Mouse (Mus musculus): Measurements from ENCODE around the gene Gm12184.
"Not testable (repeated sequence)": the region's sequence is repeated elsewhere in the genome, so short reads cannot be mapped to it uniquely, and the experiment has no call there.

Gene Gm12184

DNA sequence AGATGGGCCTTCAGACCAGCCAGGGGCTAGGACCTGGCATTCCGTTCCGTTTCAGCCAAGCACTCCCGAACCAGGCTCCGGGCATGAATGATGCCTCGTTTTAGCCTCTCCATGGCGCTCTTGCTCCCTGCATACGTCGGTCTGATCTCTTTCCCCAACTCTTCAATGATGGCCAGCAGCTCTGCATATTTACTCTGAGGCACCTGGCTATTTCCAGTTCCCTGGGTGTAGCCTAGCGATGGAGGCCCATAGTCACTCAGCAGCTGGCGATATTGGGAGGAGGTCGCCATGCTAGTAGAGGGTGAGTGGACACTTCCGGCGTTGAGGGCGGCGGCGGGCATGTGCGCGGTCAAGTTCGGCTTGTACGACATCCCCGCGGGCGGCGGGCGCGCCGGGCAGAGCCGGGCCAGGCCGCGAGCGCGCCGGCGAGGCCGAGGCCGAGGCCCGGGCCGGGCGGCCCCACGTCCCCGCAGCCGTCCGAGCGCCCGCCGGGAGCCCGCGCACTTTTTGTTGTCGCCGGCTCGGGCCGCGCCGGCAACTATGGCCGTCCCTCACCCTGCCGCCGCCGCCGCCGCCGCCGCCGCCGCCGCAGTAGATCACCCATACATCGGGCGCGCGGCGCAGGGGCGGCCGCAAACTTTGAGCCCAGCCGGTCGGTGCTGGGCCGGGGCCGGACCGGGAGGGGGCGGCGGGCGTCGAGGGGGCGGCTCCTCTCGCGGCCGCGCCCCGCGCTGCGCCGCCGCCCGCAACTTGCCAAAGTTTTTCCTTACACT lies at the start of gene Gm12184, which contains the start of gene Trim7:
Gene Gm12184, minus strand, starts transcription at position 677 of the 773 bp plus-strand sequence.
Gene Trim7, plus strand, starts transcription at position 162 of the 773 bp plus-strand sequence.
- peak; percentile 26 for DNase-seq

DNA sequence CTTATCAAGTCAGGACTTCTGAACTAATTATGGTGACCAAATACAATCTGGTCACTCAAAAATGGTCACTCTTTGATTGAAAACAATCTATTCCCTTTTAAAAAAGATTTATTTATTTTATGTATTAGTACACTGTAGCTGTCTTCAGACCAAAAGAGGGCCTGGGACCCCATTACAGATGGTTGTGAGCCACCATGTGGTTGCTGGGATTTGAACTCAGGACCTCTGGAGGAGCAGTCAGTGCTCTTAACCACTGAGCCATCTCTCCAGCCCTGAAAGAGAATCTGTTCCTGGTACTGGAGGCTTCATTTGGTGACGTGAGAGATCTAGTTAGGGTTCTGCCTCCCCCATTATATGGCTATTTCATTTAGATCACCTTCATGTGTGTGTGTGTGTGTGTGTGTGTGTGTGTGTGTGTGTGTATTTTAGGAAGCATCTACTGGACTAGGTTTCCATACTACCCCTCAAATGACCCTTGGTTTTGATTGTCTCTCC lies 48.9 kb upstream of the Gm12184 start:
- not testable (repeated sequence) for DNase-seq

GRCm38 (mm10) chr11:48874465-48874864 lies 48.0 kb upstream of the Gm12184 start:
- peak; percentile 69 for DNase-seq

- DNase-seq = no peak
Observed at GRCm38 (mm10) chr11:48873591-48874290, 47.3 kb upstream of the Gm12184 start.

GRCm38 (mm10) chr11:48872695-48873300 lies 46.3 kb upstream of the Gm12184 start:
- no peak for DNase-seq

- DNase-seq = peak; percentile 48
Observed at GRCm38 (mm10) chr11:48871817-48872541, 45.5 kb upstream of the Gm12184 start.

GRCm38 (mm10) chr11:48871201-48871772 lies 44.8 kb upstream of the Gm12184 start, which contains the start of gene Irgm1:
TSS of gene Irgm1 (minus strand) at chr11:48871683.
- DNase-seq = peak; percentile 77

GRCm38 (mm10) chr11:48870781-48871180 lies 44.3 kb upstream of the Gm12184 start:
- no peak for DNase-seq

GRCm38 (mm10) chr11:48869380-48870110 lies 43.1 kb upstream of the Gm12184 start:
- peak; percentile 18 for DNase-seq

DNA sequence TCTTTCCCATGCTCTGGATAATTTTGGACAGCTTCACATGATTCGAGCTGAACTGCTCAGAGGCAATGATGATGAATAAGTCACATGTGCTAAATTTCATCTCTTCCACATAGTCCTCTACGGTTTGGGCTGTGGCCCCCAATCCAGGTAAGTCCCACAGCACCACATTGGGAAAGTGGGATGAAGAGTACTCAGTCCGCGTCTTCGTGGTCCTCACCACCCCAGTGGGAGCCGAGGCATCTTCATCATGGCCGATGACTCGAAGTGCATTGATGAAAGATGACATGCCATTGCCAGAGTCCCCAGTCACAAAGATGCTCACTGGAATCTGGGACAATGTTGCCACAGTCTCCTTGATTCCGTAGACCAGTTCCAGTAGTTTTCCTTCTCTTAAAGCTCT lies 40.0 kb upstream of the Gm12184 start:
- DNase-seq = no peak

GRCm38 (mm10) chr11:48863808-48864207 lies 37.4 kb upstream of the Gm12184 start:
- no peak for DNase-seq

DNA sequence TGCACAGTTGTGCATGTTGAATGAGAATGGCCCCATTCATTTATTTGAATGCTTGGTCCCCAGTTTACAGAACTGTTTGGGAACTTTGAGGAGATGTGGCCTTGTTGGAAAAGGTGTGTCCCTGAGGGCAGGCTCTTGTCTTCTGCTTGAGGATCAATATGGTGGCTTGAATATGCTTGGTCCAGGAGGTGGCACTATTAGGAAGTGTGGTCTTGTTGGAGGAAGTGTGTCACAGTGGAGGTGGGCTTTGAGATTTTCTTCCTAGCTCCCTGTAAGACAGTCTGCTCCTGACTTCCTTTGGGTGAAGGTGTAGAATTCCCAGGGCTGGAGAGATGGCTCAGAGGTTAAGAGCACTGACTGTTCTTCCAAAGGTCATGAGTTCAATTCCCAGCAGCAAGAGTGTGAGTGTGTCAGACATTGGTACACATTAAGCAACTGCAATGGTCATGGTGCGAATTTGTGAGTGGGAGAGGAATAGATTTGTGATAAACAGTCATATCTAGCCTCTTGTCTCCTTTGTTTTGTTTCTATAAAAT lies 36.4 kb upstream of the Gm12184 start:
- DNase-seq = no peak

DNA sequence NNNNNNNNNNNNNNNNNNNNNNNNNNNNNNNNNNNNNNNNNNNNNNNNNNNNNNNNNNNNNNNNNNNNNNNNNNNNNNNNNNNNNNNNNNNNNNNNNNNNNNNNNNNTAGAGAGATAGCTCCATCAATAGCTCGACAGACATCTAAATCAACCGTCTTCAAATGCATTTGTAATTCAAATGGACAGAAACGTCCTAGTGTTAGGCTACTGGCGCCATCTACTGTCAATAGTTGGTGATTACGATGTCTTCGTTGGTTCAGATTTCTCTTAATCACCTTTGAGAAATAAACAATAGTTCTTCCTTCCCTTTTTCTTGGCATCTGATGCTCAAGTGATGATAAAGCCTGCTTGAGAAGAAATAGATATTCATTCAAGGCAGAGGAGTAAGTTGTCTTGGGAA lies 32.6 kb upstream of the Gm12184 start:
- DNase-seq = peak; percentile 79

GRCm38 (mm10) chr11:48853474-48854180 lies 27.2 kb upstream of the Gm12184 start:
- peak; percentile 91 for DNase-seq

GRCm38 (mm10) chr11:48852624-48853473 lies 26.4 kb upstream of the Gm12184 start:
- DNase-seq = no peak

- no peak for DNase-seq
Observed at GRCm38 (mm10) chr11:48852190-48852589, 25.7 kb upstream of the Gm12184 start.

- DNase-seq = no peak
Observed at GRCm38 (mm10) chr11:48851270-48851995, 25.0 kb upstream of the Gm12184 start.

- no peak for DNase-seq
Observed at GRCm38 (mm10) chr11:48850240-48850639, 23.8 kb upstream of the Gm12184 start.

DNA sequence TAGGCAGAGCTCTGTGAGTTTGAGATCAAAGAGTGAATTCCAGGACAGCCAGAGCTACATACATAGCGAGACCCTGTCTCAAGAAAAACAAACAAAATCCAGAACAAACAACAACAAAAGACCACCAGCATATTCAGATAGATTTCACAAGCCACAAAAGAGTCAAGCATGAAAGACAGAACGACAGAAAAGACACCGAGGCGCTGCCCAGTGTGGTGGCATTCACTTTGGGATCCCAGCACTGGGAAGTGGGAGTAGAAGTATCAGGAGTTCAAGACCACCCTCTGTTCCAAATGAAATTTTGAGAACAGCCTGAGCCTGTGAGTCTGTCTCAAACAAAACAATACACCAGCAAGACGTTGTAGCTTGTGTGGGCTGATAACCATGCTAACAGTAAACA lies 20.4 kb upstream of the Gm12184 start:
- DNase-seq = no peak

Data from lung, postnatal 14 days (tissue).